Mouse (Mus musculus) layer of hippocampus, adult 9-11 months (tissue): Measurements from ENCODE around the gene Tet1.
"Not testable (repeated sequence)": the region's sequence is repeated elsewhere in the genome, so short reads cannot be mapped to it uniquely, and the experiment has no call there.

Experiments
- DNase-seq: peaks from one replicate; pipeline ENCODE4 v3.0.0; 2022

Tet1 gene

GRCm38 (mm10) chr10:62908896-62909295, at the start of gene Tet1:
Gene Tet1 (minus strand): TSS chr10:62908996.
- not testable (repeated sequence) for DNase-seq

DNA sequence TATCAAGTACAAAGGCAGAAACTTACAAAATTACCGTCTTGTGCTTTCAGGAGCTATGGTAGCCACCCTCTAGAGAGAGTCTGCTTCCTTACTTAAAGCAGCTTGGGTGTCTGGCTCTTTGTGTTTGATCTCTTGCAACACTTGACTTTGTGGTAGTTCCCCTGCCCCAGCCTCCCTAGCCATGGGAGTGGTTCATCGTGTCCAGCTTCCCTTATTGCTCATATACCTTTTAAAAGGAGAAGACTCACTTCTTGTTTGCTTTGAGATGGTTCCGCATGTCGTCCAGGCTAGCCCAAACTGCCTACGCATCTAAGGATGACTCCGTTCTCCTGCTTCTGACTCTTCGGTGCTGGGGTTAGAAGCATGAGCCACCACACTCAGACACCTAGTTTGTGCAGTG, 39.8 kb upstream of the Tet1 start:
- DNase-seq = peak; percentile 36

- peak; percentile 71 for DNase-seq
Measured at GRCm38 (mm10) chr10:62946738-62947471, 38.1 kb upstream of the Tet1 start, which contains the start of gene Dna2. Gene Dna2 (plus strand): TSS chr10:62947026.

DNA sequence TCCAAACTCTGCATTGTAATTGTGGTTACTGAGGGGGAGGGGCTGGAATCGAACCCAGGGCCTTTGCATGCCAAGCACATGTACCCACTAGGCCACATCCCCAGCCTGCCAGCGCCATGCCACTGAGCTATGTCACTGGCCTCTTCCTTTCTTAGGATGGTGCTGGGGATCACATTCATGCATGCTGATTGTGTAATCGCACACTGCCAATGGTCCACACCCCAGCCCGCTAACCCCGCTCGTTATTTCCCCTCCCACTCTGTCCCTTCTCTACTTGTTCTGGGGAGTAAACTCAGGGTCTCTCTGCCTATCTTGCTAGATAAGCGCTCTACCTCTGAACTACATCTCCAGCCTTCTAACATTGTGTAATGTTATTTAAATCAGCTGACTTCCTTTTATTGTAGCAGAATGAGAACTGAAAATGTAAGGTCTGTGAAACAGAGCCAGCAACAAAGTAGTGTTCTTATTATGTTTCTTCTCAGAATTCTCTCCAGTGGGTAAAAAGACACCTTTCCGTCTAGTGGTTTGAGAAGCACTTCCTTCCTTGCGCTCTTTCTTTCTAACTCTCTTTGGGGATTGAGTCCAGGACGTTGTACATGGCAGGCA, 36.3 kb upstream of the Tet1 start:
- no peak for DNase-seq

DNA sequence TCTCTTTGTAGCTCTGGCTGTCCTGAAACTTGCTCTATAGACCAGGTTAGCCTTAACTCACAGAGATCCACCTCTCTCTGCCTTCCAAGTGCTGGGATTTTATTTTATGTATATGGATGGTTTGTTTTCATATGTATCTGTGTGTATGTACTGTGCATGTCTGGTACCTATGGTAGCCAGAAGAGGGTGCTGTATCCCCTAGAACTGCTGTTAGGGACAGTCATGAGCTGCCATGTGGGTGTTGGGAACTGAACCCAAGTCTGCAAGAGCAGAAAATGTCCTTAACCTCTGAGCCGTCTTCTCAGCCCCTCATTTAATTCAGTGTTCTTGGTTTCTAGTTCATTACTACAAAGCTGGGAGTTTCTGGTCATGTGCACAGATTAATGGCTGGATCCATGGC, 23.6 kb upstream of the Tet1 start:
- no peak for DNase-seq

- no peak for DNase-seq
Measured at GRCm38 (mm10) chr10:62924096-62924635, 15.4 kb upstream of the Tet1 start.

DNA sequence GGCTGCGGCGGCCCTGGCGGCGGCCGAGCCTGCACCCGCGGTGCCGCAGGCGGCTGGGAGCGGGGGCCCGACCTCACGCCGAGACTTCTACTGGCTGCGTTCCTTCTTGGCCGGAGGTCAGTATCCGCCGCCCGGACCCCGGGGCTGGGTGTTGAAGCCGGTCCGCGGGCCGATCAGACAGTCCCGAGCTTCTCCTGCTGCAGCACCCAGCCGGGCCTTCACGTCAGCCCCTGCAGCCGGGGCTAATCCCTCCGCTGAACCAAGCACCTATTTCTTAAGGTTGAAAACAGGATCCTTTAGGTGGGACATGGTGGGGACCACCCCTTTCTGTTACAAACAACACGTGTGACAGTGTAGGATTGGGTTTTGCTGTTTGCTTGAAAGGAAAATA, 12.0 kb upstream of the Tet1 start:
- DNase-seq = no peak

- peak; percentile 92 for DNase-seq
Measured at GRCm38 (mm10) chr10:62919925-62920765, 11.3 kb upstream of the Tet1 start, which contains the start of gene Slc25a16. Gene Slc25a16 (plus strand): TSS chr10:62920633.

- DNase-seq = no peak
Measured at GRCm38 (mm10) chr10:62918985-62919384, 10.2 kb upstream of the Tet1 start.

GRCm38 (mm10) chr10:62911120-62911519, 2.3 kb upstream of the Tet1 start:
- DNase-seq = no peak

DNA sequence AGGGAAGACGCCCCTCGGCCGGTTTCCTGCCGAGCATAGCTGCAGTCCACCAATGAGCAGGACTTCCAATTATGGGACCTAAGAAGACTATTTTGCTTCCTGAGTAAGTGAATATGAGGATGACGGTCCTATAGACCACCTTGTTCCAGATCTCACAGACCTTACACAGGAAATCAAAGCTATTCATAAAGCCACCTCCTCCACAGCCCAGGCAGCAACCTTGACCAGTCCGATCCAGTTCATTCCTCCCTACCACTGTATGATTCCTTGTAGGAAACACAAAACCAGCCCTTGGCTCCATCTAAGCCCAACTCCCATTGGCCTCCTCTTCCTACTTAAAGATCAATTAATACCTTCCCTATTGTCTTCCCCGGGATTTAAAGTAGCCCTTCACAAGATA, 2.5 kb downstream of the Tet1 start:
- DNase-seq = no peak

DNA sequence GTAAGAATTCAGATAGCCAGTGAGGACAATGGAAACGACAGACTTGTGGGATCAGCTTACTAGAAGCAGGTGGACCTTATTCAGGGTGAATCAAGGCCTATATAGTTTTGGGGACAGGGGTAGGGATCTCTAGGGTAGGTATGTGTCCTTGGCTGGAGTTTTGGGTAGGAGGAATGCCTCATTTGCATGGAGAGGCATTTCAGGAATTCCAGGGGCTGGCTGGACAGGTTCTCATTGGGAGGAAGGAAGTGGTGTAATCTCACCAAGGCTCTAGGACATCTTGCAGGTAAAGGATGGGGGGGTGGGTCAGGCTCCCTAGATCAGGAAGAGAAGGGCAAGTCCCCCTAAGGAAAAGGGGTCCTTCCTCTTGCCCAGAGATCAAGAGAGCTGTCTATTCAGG, 6.0 kb downstream of the Tet1 start:
- DNase-seq = no peak

DNA sequence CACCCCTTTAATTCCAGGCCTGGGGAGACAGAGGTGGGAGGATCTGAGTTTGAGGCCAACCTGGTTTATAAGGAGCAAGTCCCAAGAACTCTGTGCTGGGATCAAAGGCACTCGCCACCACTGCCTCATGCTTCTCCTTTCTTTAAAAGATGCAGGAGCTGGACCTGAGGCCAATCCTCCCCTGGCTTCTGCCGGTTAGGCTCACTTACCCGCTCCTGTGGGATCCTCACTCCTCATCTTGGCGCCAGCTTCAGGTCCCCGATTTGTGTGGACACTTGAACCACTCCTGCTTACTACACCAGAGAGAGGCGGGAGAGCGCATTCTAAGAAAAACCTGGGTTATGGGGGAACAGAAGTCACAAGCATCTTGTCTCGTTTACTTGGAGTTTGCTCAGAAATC, 7.0 kb downstream of the Tet1 start:
- no peak for DNase-seq

DNA sequence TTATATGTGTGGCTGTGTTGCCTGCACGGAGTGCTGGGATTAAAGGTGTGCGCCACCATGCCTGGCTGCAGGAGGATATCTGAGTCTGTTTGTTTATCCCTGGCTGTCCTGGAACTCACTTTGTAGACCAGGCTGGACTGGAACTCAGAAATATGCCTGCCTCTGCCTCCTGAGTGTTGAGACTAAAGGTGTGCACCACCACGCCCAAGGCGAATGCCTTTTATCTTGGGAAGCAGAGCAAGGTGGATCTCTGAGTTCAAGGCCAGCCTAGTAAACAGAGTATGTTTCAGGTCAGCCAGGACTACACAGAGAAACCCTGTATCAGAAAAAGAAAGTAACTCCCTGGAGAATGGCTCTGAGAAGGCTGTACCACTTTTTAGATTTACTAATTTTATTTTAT, 8.7 kb downstream of the Tet1 start:
- no peak for DNase-seq

GRCm38 (mm10) chr10:62898061-62898460, 10.7 kb downstream of the Tet1 start:
- no peak for DNase-seq

GRCm38 (mm10) chr10:62897437-62897836, 11.4 kb downstream of the Tet1 start:
- no peak for DNase-seq

GRCm38 (mm10) chr10:62896774-62897173, 12.0 kb downstream of the Tet1 start:
- DNase-seq = no peak

- no peak for DNase-seq
Measured at GRCm38 (mm10) chr10:62896035-62896434, 12.8 kb downstream of the Tet1 start.

DNA sequence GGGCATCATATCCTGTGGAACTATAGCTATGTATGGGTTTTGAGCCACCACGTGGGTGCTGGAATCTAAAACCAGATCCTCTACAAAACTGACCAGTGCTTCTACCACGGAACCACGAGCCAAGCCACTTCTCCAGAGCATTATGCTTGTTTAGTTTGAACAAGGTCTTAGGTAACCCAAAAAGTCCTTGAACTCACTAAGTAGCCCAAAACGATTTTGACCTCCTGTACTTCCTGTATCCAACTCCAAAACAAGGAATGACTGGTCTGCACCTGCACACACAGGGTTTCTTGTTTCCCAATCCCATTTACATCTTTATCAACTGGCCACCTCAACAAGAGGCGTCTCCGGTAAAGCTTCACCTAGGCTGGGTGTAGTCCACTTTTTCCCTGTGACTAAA, 13.4 kb downstream of the Tet1 start:
- DNase-seq = no peak

DNA sequence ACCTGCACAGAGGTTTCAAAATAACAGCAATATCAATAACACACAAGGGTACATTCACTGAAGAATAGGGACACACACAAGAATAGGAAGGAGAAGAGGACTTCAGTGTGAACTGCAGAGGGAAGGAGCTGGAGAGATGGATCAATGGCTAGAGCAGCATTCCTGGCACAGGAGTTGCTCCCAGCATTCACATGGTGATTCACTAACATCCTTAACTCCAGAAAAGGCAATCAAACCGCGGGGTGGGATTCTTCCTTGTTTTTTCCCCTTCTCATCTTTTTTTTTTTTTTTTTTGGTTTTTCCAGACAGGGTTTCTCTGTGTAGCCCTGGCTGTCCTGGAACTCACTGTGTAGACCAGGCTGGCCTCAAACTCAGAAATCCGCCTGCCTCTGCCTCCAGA, 14.3 kb downstream of the Tet1 start:
- no peak for DNase-seq

- no peak for DNase-seq
Measured at GRCm38 (mm10) chr10:62893356-62893884, 15.4 kb downstream of the Tet1 start.

GRCm38 (mm10) chr10:62892549-62893232, 16.1 kb downstream of the Tet1 start:
- DNase-seq = no peak

GRCm38 (mm10) chr10:62891025-62891424, 17.8 kb downstream of the Tet1 start:
- no peak for DNase-seq
